Mouse (Mus musculus) cortical plate, adult 2 months (tissue): ENCODE data around the gene Itga8.

Experiments used
- CTCF ChIP-seq: fragments of 200-500 bp; IDR thresholded peaks from 2 replicates; pipeline ENCODE4 v1.5.1; 2011; ENCODE audit warnings: mild to moderate bottlenecking, control low read depth, low read length; ENCODE audit not compliant: insufficient read depth; ENCODE audit errors: extremely low read depth
- POLR2A ChIP-seq: fragments of 200-500 bp; IDR thresholded peaks from 2 replicates; pipeline ENCODE4 v1.6.1; 2011; ENCODE audit warnings: mild to moderate bottlenecking, low read length, control low read depth; ENCODE audit not compliant: insufficient read depth; ENCODE audit errors: extremely low read depth

GRCm38 (mm10) chr2:12208142-12208541 is 93.6 kb downstream of the Itga8 start:
- TF ChIP-seq CTCF (no peak), POLR2A (no peak)
